Mouse (Mus musculus) embryo, embryonic 10.5 days (tissue): Measurements from ENCODE around the gene Atp23.
A peak's percentile ranks its signal among the peaks of the same experiment; 100 is the strongest.

ENCODE experiments used
- DNase-seq: peaks from one replicate; pipeline ENCODE4 v3.0.0-alpha.2; 2015; ENCODE audit warnings: low spot score

The Atp23 gene

DNA sequence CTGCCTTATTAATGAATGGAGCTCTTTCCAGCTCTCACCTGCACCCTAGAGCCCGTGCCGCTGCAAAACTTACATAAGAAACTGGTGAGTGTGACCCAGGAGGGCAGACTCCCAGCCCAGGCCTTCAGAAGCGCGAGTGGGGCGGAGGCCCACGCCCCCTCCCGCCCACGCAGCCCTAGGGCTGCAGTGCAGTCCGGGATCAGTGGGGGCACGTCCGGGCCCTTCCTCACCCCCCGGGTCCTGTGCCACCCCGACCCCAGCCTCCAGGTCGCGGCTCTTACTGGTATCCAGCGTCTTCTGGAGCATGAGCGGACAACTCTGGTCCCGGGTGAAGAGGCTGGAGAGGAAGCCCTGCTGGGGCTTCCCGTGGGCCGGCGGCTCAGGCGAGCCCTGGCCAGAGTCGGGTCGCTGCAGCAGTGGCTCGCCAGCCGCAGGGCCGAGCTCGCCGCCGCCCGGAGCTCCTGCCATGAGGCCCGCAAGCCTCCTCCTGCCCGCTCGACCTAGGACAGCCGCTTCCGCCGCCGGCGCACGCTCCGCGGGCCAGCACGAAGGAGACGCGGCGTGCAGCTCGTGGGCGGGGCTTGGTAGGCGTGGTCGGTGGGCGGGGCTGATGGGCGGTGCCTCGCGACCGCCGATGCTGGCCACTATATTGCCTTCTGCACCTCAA is at the start of gene Atp23:
TSS of gene Atp23 (minus strand) at position 535 of the 667 bp plus-strand sequence.
- peak; percentile 90 for DNase-seq

DNA sequence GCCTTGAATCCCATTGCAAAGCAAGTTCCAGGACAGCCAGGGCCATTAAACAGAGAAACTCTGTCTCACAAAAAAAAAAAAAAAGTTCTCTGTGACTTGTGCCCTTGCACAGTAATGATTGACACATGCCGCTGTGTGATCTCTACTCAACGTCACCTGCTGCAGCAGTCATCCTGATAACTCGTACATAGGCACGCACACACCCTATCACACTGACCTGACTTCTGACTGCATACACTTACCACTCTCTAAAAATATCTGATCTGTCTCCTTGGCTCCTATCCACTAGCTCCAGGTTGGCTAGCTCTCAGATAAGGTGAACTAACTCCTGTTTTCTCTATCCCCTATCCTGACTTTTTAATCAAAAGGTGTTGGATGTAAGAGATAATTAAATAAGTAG is 49.4 kb upstream of the Atp23 start:
- DNase-seq, result no peak

DNA sequence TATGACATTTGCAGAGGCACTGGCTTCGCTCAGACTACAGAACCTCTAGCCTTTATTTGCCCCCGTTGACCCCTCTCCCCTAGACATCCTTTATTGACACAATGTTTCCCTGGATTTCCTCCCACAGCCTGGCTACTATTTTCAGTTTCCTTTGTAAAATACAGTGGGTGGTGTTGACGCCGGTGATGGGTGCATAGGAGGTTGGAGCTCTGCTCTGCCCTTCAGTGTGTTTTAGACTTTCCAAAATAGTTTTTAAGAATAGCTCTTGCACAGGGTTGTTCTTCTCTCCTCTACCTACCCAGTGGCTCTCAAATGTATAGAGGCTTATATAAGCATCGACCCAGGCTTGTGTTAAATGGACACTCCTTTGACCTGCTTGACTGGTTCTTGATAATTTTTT is 48.7 kb upstream of the Atp23 start:
- no peak for DNase-seq

DNA sequence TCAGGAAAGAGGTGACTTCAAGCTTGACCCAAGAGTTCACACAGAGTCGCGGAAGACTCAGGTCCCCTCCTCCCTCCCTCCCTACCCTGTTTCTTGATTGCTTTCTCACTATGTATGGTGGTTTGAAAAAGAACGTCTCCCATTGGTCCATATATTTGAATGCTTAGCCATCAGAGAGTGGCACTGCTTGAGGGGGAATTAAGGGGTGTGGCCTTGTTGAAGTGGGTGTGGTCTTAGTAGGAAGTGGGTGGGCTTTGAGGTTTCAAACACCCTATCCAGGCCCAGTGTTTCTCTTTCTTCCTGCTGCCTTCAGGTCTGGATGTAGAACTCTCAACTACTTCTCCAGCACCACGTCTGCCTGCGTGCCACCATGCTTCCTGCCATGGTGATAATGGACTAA is 44.4 kb upstream of the Atp23 start:
- no peak for DNase-seq

DNA sequence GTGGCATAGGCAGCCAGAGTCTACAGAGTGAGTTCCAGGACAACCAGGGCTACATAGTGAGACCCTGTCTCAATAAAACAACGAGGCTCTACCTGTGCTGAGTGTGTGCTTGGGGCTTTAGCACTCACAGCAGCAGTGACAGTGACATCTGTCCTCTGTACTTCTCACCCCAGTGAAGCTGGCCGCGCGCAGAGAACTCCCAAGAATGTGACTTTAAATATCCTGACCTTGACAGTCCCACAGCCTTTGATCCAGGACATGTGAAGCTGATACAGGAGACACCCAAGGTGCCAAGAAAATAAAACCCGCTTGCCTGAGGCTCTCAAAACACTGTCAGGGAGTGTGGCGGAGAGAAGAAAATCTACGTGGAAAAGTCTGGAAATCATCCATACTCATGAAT is 39.8 kb upstream of the Atp23 start:
- no peak for DNase-seq

DNA sequence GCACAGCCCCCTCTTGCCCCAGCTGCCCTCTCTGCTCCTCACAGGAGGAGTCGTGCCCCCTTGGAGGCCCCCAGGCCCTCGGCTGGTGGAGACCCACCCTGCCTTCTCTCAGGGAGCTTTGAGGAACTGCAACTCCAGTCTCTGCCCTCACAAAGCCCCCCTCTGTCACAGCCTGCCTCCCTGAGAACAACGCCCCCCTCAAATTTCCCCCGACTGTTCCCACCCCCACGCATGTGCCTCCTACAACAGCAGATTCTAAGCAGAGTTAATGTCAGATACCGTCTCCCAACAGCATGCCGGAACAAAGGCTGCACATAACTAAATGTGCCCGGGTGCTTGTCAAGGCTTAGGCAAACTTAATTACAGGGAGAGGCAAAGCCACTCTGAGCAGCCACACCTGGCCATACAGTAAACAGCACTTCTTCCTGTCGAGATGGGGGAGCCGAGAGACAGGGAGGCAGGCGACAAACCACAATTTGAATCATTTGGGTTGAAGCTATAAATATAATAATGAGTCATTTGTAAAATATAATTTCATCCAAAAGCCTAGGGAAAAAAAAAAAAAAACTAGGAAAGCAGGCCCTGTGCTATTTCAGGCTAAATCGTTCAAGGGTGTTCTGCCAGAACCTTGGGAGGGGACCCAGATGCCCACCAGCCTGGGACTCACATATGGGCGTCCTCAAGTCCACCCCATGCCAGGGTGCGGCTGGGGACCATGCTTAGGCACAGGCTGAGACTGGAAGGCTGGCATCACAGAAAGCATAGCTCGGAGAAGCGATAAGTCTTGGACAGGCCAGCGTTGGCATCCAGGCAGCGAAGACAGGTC is 34.6 kb upstream of the Atp23 start:
- DNase-seq, result no peak

DNA sequence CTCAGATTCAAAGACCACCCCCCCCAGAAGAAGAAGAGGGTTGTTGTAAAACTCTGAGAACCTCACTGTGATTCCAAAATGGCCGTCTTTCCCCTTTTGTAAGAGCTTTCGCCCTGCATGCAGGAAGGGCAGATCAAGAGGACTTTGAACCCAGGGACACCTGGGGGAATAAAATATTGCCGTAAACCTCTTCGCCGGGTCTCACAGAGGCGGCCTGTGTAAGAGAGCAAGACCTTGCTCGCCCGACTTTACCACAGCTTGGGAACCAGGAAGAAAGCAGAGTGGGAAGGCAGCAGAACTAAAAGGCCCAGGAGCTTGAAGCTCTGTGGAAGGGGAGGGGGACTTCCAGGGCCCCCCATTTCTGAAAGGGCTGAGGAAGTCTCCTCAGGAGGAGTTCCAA is 34.0 kb upstream of the Atp23 start:
- no peak for DNase-seq

DNA sequence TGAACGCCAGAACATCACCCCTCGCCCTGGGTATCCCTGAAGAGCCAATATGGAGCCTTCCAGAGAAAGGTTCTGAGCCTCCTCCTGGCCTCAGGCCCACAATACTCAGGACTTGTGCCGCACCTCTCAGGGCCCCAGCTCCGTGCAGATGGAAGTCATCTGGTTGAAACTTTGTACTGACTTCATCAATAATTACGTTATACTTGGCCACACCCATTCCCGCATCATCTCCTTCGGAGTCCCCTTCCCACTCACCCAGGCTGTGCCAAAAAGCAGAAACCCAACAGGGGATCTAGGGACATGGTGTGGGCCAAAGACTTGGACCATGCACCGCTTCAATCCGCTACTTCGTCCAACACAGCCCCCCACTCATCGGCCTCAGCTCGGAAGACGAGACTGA is 33.4 kb upstream of the Atp23 start:
- no peak for DNase-seq

DNA sequence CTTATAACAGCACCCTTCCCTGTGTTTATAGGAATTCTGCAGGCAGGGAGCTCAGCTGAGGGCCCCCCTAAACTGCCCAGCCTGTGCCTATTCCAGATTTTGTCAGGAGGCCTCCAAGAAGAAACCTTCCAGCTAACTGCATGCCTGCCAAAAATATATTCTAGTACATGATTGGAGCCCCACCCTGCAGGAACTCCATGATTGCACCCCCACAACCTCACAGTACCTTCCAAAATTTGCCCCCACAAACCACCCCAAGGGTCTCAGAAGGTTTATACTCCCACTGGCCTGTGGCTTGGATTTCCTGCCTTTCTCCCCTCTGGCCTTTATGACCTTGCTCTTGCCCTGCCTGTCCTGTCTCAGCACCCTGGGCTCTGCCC is 30.6 kb upstream of the Atp23 start:
- no peak for DNase-seq

DNA sequence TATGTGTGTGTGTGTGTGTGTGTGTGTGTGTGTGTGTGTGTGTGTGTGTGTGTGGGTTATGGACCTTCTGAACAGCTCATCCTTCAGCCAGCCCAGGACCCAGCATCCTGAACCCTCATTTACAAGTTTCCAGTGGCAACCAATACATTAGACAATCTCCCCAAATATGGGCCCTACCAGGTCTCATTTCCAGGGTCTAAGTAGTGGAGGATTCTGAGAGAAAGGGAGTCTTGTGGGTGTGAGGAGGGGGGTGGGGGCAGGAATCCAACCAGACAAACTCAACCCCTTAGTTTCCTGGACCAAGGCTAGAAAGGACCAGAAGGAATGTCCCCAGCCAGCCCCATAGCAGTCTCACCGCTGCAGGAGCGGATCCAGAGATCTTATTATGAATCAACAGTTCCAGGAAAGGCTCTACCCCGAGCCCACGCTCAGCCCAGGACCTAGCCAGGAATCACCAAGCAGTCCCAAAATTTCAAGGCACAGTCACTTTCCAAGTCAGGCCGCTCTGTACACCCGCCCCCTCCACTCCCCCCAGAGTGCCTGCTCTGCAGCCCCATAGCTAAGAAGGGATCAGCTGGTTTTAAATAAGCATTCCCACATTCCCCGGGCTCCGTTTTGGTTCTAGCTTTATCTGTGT is 30.1 kb upstream of the Atp23 start:
- DNase-seq, result no peak

DNA sequence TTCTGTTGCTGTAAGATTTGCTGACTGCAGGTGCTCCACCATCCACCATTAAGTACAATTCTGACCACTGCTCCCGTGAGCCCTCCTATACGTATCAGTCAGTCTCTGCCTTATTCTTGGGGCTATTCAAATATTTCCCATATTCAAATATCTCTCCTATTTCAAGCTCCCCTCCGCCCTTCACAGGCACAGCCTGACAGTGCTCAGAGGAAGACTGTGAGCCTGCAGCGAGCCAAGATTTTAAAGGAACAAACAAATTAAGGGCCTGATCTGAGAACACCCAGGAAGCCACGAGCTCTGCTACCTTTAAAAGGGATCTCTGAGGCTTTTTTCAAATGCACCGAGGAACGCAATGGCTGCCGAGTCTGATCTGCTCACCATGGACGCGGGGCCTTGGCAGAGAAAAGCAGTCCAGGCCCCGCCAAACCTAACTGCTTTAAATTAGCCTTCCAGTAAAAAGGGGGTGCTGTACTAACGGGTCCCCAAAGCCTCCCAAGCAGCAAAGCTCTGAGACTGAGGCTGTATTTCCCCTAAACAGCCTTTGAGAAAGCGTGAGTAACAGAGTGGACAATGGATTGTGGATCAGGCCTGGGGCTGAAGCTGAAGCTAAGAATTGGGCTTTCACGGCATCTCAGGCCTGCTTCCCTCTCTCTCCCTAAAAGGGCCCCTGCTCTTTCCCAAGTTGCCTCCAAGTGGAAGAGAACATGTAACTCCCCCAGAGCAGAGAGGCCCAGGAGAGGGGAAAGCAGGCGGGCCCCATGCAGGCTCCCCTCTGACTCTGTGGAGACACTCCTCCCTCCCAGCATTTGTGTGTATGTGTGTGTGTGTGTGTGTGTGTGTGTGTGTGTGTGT is 29.3 kb upstream of the Atp23 start:
- DNase-seq, result peak; percentile 58

DNA sequence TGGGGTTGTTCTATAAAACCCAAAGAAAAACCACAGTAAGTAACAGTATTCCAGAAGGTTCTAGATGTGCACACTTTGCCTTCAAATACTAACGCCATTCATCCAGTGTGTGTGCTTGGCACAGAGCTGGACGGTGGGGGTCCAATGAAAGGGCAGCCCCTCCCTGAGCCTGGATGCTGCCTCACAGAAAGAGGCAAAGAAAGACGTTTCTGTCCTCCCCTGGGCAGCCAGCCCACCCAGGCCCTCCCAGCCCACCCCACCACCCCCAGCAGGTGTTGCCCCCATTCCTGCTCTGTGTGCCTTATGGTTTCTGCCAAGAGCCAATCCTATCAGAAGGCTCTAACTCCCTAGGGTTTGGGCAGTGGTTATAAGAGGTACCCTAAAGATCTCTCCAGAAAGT is 28.4 kb upstream of the Atp23 start:
- no peak for DNase-seq

DNA sequence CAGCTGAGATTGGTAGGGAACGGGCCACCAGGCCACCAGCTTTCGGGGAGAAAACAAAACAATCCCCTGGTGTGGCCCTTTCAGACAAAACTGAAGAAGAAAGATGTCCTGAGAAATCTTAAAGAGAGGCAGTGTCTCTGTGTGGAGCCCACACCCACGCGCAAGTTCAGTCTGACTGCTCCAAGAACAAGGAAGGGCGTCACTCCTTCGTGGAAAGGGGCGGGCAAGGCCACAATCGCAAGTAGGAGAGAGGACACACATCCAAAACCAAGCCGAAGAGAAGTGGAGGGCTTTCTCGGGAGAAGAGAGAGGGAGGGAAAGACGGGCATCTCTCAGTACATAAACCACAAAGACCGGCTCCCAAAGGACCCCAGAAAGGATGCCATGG is 27.7 kb upstream of the Atp23 start:
- no peak for DNase-seq

DNA sequence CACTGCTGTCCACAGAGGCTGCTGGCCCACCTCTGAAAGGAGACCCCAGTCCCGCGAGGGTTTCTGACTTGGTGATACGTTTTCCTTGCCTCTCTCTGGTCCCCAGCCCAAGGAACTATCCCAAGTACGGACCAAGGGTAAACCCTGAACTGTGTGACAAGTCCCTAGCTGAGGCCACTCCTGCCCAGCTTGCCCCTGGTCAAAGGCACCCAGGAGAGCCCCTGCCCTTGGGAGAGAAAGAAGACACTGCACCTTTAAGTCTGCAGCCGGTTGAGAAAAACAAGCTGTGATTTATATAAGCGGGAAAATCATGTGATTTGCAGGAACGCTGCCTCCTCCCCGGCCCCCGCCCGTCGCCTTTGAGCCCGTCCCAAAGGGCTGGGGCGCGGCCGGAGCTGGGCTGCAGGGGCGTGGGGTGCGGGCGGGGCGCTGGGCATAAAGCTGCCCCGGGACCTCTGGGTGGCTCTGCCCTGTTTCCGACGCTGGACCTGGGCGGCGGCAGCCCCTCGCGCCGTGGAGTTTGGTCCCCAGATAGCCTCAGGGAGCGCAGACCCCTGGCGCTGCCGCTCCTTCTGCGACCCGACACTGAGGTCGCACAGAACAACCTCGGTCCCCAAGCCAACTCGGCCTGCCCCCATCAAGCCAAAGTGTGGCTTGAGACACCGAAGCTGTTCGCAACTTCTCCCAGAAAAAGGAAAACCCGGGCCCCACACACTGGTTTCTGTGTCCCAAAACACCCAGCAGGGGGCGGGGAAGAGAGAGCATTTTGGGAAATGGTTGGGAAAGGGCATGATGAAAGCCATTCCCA is 27.1 kb upstream of the Atp23 start:
- peak; percentile 91 for DNase-seq

DNA sequence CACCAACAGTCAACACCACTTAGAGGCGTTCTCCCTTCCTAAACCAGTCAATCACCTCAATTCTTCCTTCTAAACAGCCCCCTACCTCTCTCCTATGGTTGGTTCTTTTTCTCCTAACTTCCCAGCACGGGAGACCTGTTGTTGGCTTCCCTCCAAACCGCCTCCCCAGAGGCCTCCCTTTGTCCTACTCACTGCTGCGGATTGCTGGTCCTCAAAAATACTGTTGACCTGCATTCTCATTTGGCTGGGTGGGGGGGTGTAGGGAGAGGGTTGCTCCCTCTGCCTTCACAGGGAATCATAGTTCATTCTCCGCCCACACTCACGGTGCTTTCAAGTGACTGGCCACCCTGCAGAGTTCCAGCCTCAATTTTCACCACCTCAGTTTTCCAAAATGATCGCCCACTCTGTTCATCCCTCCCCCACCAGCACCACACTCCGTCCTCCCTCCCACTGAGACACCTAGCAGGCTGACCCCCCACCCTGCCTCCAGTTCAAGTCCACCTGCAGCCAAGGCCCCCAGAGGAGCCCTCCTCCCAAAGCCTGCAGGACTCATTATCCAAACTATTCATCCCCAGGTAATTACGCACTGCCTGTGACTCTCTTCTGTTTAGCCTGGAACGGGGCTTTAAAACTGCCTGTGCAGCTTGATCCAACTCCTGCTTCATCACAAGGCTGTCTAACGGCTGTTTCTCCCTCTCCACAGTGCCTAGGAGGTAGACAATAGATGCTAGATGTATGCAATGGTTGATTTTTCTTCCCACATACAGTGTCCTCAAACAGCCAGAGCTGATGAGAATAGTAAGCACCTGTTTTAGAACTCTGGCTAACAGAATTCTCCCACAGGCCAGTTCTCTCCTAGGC is 26.2 kb upstream of the Atp23 start:
- peak; percentile 26 for DNase-seq

DNA sequence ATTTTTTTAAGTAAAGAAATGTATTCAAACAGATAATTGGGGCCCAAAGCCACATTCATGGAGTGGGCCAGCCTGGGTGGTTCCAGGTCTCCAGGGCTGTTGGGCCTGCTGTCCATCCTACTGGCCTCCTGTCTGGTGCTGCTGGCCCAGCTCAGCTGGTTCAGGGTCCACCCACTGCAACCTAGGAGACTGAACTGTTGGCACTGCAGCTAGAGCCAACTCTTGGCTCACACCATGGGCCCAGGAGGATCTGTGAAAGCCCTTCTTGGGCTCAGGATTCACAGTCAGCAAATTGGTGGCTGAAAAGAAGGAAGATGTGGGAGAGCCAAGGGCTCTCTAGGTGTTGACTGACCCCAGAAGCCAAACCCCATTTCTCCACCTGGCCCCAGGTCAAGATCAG is 24.2 kb upstream of the Atp23 start:
- no peak for DNase-seq

DNA sequence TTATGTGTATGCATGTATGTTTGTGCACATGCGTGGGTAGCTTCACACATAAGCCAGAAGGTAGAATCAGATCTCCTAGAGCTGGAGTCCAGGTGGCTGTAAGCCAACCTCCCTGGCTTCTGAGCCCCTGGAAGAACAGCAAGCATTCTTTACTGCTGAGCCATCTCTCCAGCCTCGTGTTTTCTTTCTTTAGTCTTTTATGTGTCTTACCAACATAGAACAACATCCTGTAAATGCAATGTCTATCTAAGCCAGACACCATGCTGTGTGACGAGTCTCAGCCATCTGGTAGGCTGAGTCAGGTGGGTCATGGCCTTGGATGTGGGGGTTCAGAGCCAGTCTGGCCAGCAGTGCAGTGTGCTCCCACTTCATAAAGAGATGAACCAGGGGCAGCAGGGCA is 22.9 kb upstream of the Atp23 start:
- DNase-seq, result no peak

DNA sequence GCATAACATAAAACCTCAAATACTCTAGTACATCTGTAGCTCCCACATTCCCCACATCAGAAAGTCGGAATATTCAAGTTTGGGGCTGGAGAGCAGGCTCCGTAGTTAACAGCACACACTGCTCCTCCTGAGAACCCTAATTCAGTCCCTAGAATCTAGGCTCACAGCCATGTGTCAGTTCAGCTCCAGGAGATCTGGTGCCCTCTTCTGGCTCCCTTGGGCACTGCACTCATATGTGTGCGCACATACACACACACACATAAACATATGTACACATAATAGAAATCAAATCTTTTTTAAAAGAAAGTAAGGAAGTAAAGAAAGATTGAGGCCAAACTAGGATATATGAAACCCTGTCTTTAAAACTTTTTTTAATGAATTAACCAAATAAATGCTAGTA is 19.1 kb upstream of the Atp23 start:
- no peak for DNase-seq

DNA sequence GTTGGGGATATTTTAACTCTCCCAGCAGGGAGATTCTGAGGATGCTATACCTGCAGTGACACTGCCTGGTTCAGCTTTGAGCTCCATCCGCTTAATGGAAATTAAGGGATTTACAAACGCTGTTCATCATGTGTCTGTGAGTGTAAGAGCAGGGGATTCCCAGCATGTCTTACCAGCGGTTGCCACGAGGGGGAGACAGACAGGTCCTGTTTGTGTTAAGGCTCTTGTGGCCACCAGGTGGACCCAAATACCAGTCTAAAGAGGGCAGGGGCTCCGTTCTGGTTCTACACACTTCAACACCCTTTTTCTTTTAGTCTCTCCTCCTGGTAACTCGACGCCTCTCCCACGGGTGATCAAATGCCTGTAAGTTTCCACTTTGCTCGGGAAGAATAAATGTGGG is 17.9 kb upstream of the Atp23 start:
- DNase-seq, result peak; percentile 98

DNA sequence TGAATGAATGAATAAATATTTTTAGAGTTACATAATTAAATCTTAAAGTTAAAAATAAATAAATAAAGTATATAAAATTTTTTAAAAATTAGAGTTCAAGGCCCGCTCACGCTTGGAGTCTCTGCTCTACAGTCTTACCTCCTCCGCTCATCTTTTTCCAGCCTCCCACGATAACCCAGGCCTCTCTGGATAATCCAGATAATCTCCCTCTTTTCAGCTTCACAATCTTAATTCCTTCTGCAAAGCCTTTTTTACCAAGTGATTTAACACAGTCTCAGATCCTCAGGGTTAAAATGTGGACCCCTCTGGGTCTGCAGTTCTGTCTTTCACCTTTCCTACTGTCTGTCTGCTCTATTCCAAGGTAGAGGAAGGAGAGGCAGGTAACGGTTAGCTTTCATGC is 13.1 kb upstream of the Atp23 start:
- DNase-seq, result no peak

DNA sequence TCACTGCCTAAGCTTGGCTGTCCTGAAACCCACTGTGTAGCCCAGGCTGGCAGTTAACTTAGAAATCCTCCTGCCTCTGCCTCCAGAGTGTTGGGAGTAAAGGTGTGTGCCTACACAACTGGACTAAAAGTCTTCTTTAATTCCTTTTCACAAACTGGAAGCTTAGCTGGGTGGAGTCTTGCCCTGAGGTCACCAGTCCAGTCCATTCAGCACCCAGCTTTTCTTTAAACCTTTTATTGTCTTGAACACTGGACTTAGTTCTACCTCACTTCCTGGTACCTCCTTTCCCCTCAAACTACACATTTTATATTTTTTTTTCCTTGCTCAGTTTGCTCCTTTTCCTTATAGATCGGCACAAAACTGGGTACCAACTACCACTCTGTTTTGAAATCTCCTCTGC is 10.3 kb upstream of the Atp23 start:
- no peak for DNase-seq
